Mouse (Mus musculus) left cerebral cortex, adult 18-20 months (tissue): ENCODE data around the gene Hdac1. TPM values are rescaled to one million over a fixed set of nuclear protein-coding genes. Genes with fewer than 3 reads are reported as not detected.
A peak's percentile ranks its signal among the peaks of the same experiment; 100 is the strongest.
"Not testable (repeated sequence)": the region's sequence is repeated elsewhere in the genome, so short reads cannot be mapped to it uniquely, and the experiment has no call there.

Experiments
- DNase-seq, 2 experiments: peaks; one replicate each; pipeline ENCODE4 v3.0.0; 2021 to 2022; ENCODE audit warnings: low spot score in 2 of 2, mixed read lengths in 1 of 2
- total RNA-seq, 2 experiments: library from RNA; stranded (reverse); gene quantifications; 2 replicates each; pipeline ENCODE4 v1.2.3; 2021

The Hdac1 gene
- total RNA-seq, 2 experiments from 2014 or later: 21.5 to 22.7 TPM

- no peak for DNase-seq
These were observed 18.7 kb upstream of the Hdac1 start for GRCm38 (mm10) chr4:129561184-129561583.

- DNase-seq: no peak
These were observed 15.9 kb upstream of the Hdac1 start for GRCm38 (mm10) chr4:129558321-129558955.

- no peak for DNase-seq
These were observed 14.8 kb upstream of the Hdac1 start for GRCm38 (mm10) chr4:129557256-129557808.

DNA sequence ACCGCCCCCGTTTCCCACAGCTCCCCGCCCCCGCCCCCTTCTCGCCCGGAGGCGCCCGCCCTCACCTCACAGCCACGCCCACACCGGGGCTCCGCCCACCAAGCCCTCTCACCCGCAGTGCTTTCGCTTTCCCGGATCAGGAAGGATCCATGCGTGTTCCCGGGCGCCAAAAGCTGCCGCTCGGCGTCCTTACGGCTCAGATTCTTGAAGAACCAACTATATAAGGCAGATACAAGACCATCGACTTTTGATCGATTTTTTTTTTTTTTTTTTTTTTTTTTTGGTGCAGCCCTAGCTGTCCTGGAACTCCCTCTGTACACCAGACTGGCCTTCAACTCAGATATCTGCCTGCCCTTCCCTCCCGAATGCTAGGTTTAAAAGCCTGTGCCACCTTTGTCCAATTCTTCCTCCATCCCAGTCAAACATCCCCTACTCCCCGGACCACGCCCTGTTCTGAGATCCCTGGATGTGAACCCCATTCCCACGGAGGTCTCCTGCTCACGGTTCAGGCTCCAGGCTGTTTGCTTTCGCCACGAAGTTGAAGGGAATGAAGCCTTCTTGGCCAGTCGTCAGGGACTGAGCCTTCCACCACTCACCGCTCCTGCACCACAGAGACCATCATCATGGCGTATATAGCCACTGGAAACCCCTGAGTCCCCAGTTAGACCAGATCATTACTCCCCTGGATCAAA, 14.2 kb upstream of the Hdac1 start:
- peak; percentile 68 to 71 for DNase-seq

DNA sequence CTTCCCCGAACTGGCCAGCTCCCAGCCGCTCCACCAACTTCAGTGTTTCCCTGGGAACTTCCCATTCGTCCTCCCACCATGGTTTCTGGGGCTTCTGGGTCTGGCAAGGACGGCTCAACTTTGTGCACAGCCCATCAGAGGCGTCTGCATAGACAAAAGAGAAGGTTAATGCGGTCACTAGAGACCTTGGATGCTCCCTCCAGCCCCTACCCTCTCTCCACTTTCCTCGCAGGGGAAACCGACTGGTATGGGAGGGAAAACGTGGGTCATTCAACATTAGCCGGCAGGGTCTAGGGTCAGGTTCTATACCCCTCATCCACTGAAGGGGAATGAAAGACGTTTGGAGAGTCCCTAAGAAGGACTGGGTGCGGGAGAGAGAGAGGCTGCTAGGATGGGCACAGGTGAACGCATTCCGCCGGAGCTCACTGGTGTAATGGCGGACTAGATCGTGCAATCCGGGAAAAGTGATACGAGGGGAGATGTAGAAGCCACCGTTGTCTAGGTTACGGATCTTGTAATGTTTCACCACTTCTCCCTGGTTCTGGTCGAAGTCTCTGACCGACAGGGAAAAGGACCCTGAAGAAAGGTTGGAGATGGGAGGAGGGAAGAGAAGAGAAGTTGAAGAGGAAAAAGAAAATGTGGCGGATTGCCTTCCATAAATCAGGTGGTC, 13.5 kb upstream of the Hdac1 start:
- DNase-seq: peak; percentile 10 to 22

DNA sequence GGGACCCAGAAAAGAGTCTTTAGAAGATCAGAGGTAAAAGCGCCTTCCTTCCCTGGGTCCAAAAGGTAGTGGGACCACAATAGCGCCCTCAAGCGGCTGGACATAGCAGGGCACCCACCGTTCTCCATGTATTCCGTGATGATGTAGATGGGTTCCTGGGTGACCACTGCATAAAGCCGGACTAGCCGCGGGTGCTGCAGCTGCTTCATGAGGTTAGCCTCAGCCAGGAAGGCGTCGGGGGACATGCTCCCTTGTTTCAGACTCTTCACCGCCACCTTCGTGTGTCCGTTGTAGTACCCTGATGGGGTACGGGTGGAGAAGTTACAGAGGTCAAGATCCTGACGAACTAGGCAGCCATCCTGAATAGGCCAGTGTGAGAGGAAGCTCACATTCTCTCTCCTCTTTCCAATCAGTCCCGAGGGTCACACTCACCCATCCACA, 12.9 kb upstream of the Hdac1 start:
- peak; percentile 20 to 37 for DNase-seq

DNA sequence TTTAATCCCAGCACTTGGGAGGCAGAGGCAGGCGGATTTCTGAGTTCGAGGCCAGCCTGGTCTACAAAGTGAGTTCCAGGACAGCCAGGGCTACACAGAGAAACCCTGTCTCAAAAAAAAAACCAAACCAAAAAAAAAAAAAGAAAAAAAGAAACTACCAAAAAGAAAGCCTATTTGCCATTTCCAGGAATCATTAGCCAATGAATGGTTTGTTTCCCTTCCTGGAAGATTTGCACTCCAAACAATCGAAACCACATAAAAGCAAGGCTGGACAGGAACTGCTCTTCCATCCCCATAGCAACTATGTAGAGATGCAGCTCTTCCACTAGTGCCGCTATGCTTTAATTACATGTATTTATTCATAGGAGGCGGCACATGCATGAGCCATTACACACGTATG, 12.0 kb upstream of the Hdac1 start:
- DNase-seq: not testable (repeated sequence)

GRCm38 (mm10) chr4:129550295-129550694, 7.8 kb upstream of the Hdac1 start:
- DNase-seq: no peak

DNA sequence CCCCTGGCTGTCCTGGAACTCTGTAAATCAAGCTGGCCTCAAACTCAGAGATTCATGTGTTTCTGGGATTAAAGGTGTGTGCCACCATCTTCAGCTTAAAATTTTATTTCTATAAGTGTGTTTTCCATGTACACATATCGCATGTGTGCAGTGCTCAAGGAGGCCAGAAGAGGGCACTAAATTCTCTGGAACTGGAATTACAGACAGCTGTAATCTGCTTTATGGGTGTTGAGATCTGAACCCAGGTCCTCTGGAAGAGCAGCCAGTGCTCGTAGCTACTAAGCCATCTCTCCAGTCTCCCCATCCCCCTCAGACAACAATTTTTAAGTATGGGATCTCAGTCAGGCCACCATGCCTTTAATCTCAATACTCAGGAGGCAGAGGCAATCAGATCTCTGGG, 6.8 kb upstream of the Hdac1 start:
- DNase-seq: no peak

DNA sequence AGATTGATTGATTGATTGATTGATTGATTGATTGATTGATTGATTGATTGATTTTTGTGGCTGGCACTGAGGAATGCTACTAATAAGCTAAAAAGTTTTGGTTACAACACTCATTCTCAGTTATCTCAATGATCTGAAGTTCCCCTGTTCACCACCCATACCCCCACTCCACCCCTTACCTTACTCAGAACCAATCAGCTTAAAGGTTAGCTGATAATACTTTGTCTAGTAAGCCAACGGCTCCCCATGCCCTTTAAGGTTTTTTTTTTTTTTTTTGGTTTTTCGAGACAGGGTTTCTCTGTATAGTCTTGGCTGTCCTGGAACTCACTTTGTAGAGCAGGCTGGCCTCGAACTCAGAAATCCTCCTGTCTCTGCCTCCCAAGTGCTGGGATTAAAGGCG, 5.1 kb upstream of the Hdac1 start:
- not testable (repeated sequence) for DNase-seq

GRCm38 (mm10) chr4:129544106-129544505, 1.6 kb upstream of the Hdac1 start:
- no peak for DNase-seq

- peak in 1 of 2 experiments; percentile 6 for DNase-seq
These were observed 483 bp downstream of the Hdac1 start for GRCm38 (mm10) chr4:129541868-129542591.

DNA sequence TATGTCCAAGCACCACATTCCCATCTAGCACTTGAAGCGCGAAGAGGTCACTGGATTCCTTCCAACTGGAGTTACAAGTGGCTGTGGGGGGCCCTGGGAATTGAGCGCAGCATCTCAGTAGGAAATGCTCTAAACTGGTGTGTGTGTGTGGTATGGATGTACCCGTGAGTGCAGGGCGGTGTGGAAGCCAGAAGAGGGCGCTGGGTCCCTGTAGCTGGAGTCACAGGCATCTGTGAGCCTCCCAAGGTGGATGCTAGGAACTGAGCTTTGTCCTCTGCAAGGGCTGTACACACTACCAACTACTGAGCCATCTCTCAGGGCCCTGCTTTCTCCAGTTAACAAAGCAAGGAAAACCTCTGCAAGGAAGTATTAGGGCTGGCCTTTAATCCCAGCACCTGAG, 2.5 kb downstream of the Hdac1 start:
- DNase-seq: no peak

DNA sequence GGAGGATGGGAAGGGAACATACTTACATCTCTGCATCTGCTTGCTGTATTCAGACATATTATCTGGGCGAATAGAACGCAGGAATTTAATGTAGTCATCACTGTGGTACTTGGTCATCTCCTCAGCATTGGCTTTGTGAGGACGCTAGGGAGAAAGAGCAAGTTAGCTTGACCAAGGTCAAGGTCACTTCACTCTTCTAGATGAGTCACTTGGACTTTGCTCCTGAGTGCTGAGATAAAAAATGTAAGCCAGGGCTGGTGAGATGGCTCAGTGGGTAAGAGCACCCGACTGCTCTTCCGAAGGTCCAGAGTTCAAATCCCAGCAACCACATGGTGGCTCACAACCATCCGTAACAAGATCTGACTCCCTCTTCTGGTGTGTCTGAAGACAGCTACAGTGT, 13.6 kb downstream of the Hdac1 start:
- not testable (repeated sequence) for DNase-seq

DNA sequence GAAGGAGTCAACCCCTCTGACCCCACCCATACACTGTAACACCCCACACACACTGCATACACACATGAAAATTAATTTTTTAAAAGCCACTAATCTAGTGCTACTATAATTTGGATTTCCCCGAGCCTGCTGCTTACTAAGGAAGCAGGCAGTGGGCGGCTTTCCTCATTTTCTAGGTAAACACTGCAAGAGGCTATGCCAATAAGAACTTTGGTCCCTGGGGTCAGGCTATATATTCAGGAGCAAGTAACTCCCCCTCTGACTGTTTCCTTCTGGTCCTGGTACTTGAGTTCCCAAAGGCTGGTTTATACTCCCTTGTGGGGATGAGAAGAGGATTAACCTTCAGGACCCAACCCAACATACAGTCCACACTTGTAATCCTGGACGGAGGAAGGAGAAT, 16.6 kb downstream of the Hdac1 start:
- DNase-seq: no peak

DNA sequence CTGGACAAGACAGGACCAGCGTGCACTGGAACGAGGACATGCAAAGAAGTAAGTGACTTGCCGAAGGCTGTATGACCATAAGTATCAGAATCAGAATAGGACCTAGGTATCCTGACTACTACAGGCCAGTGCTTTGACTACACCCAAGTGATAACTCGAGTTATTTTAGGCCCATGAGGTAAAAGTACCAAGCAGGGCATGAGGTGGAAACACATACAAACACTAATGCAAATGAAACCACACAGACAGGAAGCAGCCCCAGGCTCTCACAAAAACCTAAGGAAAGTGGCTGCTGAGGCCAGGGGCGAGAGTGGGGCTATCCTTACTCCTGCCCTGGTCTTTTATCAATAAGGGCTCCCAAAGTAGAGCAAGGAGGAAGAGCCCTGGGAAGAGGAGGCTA, 17.2 kb downstream of the Hdac1 start:
- DNase-seq: no peak

GRCm38 (mm10) chr4:129518519-129518918, 24.0 kb downstream of the Hdac1 start:
- DNase-seq: no peak

DNA sequence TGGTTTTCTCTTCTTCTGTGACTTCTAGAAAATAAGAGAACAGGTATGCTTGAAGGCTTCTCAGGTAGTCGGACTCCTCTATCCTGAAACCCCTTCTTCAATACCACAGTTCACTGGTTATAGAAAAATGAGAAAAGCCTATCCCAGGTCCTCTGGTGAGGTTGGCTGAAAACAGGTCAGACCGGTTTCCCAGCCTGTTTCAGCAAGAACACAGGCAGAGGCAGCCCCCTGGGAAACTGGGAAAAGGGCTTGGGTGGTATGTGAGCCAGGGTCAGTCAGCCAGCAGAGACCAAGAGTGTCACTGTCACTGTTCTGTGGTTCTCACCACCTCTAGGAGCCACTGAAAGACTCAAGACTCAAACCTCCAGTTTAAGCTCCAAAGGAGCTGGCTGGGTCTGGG, 25.6 kb downstream of the Hdac1 start:
- no peak for DNase-seq

DNA sequence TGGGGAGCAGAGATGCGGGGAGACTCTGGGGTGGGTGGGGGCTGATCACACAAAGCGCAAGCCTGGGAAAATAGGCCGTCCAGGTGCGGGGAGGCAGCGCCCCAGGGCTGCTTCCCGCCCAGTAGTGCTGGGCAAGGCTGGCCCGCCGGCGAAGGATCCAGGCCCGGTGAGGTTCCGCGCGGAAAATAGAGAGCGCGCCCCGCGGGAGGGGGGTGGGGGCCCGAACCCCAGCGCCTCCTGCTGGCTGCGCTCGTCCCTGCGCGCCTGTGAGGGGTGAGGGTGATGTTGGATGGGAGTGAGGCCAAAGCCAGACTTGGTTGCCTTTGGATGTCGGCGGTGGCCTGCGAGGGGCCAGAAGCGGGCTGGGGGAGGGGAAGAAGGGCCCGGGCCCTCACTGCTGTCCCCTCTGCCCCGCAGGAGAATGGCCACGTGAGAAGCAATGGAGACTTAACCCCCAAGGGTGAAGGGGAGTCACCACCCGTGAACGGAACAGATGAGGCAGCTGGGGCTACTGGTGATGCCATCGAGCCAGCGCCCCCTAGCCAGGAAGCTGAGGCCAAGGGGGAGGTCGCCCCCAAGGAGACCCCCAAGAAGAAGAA, 28.1 kb downstream of the Hdac1 start:
- no peak for DNase-seq

DNA sequence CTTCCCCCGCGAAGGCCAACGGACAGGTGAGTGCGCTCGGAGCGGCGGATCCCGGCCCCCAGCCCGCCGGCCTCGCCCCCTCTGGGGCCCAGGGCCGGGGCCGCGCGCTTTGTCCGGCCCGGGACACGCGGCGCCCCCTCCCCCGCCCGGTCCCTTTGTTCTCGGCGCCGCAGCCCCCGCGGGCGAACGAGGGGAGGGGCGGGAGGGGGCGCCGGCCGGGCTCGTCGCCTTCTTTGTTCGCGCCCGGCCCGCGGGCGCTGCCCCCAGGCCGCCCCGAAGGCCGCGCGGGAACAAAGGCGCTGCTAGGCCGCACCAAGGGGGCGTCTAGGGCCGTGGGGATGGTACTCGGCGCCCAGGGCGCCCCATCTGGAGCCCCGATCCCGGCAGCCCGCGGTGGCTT, 28.6 kb downstream of the Hdac1 start:
- no peak for DNase-seq
